Mouse (Mus musculus): ENCODE measurements around the gene Gsta3.
A peak's percentile ranks its signal among the peaks of the same experiment; 100 is the strongest.
"Not testable (repeated sequence)": the region's sequence is repeated elsewhere in the genome, so short reads cannot be mapped to it uniquely, and the experiment has no call there.

Gene Gsta3

DNA sequence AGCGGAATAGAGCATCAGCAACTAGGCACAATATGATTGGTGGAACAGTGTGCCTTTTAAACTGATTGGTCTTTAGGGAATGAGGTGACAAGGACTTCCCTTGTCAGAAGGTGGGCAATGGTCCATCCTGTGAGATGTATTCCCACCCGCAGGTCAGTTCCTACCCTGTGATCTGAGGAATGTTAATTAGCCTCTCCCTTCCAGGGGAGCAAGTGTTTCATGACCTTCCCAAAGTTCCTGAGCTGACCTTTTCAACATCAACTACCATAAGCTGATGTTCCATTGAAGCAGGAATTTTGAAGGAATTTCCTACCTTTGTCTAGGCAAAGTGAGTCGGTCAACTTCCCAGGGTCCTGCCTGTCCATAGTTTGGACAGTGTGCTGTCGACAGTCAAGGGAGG lies 13.5 kb downstream of the Gsta3 start:
- DNase-seq = no peak

- DNase-seq = no peak
Measured at GRCm38 (mm10) chr1:21255625-21256345, 15.4 kb downstream of the Gsta3 start.

DNA sequence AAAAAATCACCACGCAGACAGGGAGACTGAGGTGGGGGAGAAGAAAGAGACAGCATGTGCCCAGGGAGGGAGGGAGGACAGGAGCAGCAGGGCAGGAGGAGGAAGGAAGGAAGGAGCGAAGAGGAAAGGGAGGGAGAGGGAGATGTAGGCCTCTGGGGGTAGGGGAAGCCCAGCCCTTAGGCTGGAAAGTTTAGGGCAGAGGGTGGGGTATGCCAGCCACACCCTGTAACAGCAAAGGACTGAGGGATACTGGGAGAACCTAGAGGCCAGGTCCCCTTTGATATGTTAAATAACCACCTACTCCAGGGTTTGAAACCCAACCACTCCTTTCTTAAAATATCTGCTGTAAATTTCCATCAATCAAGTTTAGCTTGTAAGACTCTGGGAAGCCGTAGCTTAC lies 16.0 kb downstream of the Gsta3 start:
- DNase-seq = no peak

GRCm38 (mm10) chr1:21256871-21257270 lies 16.5 kb downstream of the Gsta3 start:
- DNase-seq = no peak

DNA sequence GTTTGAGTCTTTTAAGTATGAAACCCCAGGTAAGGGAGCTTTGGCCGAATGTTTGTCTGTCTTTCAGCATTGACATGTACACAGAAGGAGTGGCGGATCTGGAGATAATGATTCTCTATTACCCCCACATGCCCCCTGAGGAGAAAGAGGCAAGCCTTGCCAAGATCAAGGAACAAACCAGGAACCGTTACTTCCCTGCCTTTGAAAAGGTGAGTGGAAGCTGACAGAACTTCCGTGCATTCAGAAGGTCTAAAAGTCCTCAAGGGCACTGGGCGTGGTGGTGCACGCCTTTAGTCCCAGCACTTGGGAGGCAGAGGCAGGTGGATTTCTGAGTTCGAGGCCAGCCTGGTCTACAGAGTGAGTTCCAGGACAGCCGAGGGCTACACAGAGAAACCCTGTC lies 19.6 kb downstream of the Gsta3 start:
- not testable (repeated sequence) for DNase-seq

GRCm38 (mm10) chr1:21262401-21262800 lies 22.0 kb downstream of the Gsta3 start:
- no peak for DNase-seq

- DNase-seq = no peak
Measured at GRCm38 (mm10) chr1:21263986-21264385, 23.6 kb downstream of the Gsta3 start.

DNA sequence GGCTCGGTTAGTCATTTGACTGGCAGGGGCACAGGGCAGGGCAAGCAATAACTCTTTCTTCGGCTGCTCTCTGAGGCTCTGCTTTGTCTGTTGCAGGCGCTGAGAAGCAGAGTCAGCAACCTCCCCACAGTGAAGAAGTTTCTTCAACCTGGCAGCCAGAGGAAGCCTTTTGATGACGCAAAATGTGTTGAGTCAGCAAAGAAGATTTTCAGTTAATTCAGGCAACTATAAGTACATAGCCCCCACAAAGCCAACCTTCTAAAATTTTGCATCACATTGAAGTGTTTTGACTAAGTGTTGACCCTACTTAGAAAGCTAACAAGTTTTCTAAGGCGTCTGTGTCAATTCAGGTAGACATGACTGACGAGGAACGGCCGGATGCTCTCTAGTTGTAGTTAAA lies 24.4 kb downstream of the Gsta3 start:
- no peak for DNase-seq

GRCm38 (mm10) chr1:21266766-21267165 lies 26.4 kb downstream of the Gsta3 start:
- DNase-seq = no peak

- not testable (repeated sequence) for DNase-seq
Measured at GRCm38 (mm10) chr1:21267466-21267865, 27.1 kb downstream of the Gsta3 start.

GRCm38 (mm10) chr1:21271343-21272055 lies 31.1 kb downstream of the Gsta3 start:
- peak; percentile 85 for DNase-seq

GRCm38 (mm10) chr1:21272056-21272431 lies 31.7 kb downstream of the Gsta3 start:
- DNase-seq = peak; percentile 14

- DNase-seq = no peak
Measured at GRCm38 (mm10) chr1:21273091-21273490, 32.7 kb downstream of the Gsta3 start.

DNA sequence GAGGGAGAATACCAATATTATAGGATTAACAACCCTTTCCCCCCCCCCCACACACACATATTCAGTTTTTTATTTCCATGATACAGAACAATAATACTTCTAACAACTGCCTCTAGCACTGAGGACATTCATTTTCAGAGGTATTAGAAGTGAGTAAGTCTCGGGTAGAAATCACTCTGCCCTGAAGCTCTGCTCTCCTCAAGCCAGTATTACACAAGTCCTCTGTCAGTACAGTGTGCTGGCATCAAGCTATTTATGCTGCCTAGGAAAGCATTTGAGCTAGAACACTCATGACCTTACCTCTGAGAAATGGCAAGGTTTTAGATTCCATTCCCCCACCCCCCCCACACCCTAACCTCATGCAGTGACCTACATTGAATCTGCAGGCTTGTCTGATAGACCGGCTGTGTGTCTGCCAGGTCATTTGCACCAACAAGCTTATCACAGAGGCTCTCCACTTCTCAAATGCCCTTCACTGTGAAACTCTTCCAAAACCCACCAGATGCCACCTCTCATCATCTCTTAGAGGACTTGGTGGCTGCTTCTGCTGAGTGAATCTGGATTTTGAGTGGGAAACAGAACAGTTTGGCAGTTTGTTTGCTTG lies 34.1 kb downstream of the Gsta3 start:
- no peak for DNase-seq

DNA sequence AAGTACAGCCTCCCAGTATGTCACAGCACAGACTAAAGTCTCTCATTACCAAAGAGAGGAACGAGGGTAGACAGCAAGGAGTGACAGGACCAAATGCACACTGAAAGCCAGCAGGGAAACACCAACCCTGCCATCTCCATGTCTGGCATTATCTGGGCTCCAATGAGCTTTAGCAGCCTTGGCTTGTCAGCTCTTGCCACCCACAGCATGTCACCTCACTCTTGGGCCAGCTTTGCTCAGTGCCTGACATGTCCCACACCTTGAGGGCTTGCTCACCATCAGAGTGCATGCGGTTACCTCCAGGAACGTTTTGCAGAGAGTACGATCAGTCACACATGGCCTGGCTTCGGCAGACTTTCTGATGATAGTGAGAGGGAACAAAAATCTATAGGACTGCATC lies 35.0 kb downstream of the Gsta3 start:
- DNase-seq = not testable (repeated sequence)

GRCm38 (mm10) chr1:21276158-21276557 lies 35.8 kb downstream of the Gsta3 start:
- not testable (repeated sequence) for DNase-seq

- no peak for DNase-seq
Measured at GRCm38 (mm10) chr1:21280306-21280705, 39.9 kb downstream of the Gsta3 start.

GRCm38 (mm10) chr1:21284644-21285043 lies 44.3 kb downstream of the Gsta3 start:
- DNase-seq = not testable (repeated sequence)

- DNase-seq = no peak
Measured at GRCm38 (mm10) chr1:21291394-21291793, 51.0 kb downstream of the Gsta3 start.

GRCm38 (mm10) chr1:21292590-21292989 lies 52.2 kb downstream of the Gsta3 start:
- no peak for DNase-seq

DNA sequence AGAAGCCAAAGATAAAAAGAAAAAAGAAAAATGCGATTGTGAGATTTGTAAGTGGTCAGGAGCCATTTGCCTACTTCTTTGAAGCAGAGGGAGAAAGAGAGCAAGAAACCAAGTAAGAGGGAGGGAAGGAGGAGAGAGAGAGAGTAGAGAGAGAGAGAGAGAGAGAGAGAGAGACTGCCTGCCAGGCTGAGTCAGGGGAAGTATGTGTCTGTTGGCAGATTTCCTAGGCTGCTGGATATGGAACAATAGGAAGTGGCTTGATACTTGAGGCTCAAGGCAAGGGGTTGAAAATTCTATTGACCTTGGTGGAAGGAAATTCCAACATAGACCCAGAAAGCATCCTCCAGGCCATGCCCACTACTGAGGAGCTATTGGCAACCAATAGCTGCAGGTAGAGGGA lies 55.8 kb downstream of the Gsta3 start:
- no peak for DNase-seq

- no peak for DNase-seq
Measured at GRCm38 (mm10) chr1:21298114-21298513, 57.7 kb downstream of the Gsta3 start.

- DNase-seq = no peak
Measured at GRCm38 (mm10) chr1:21299826-21300225, 59.4 kb downstream of the Gsta3 start.

GRCm38 (mm10) chr1:21301686-21302085 lies 61.3 kb downstream of the Gsta3 start:
- DNase-seq = no peak

Data from thymus, postnatal 25 days (tissue).